Mouse (Mus musculus): ENCODE results near the gene Me1. TPM values are rescaled to one million over a fixed set of nuclear protein-coding genes. Genes with fewer than 3 reads are reported as not detected.

The Me1 gene
- 33.0 and 38.9 TPM in 2 replicates for polyA plus RNA-seq (2012; rRNA removed)

DNA sequence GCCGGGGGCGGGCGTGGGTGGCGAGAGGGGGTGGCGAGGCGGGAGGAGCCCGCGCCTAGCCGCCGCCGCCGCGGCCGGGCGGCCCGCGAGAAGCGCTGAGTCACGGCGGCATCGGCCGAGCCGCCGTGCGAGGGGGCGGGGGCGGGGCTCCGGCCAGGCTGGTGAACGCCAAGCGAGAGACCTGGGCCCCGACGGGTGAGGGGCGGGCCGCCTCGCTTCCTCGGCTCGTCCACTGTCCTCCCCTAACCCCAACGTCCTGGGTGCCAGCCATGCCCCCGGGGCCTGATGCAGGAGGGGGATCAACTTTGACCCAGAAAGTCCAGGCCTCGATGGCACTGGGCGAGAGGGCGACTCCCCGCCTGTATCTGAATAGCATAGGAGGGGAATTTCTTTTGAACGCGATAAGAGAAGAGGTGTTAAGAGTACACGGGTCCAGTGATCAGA is at the start of gene Me1:
Me1 (minus strand) TSS at position 136 of the 444 bp plus-strand sequence.

DNA sequence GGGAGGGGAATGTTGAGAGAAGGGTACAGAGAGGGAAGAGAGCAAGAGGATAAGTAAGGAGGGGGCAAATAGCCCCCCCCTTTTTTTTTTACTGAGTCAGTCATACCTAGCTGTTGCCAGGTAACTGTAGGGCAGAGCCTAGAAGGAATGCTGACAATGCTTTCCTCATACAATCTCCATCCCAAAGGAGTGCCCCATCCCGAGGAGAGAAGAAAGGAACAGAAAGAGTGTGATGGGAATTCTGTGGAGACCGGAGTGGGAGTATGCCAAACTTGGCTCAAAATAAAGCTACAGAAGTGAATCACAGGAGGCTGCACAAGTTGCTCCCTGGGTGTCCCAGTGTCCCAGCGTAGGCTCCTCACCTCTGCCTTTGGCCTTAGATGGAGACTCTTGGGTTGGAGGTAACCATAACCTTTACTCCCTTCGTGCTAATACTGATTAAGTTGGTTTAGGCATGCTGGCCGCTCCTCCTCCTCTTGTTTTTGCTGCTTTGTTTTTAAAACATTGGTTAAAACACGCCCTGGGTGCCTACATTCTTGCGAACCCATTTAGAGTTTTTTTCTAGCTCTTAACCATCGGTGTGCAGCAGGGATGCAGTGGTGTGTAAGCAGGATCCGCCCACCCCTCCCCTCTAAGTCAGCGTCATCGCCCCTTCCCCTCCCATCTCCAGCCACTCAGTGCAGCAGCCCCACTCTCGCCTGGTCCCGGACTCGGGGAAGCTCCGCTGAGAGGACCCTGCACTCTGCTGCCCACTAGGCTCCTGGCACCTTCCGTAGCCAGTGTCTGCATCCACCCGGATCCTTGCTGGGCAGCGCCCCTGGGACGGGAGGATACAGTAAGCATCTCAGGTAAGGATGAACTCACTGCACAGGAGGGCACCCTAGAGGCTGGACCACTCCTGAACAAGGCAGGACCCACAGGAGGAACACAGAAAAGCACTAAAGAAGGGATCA is 47.5 kb upstream of the Me1 start, which contains the start of gene Prss35:
Prss35 (plus strand) TSS at position 691 of the 953 bp plus-strand sequence.

DNA sequence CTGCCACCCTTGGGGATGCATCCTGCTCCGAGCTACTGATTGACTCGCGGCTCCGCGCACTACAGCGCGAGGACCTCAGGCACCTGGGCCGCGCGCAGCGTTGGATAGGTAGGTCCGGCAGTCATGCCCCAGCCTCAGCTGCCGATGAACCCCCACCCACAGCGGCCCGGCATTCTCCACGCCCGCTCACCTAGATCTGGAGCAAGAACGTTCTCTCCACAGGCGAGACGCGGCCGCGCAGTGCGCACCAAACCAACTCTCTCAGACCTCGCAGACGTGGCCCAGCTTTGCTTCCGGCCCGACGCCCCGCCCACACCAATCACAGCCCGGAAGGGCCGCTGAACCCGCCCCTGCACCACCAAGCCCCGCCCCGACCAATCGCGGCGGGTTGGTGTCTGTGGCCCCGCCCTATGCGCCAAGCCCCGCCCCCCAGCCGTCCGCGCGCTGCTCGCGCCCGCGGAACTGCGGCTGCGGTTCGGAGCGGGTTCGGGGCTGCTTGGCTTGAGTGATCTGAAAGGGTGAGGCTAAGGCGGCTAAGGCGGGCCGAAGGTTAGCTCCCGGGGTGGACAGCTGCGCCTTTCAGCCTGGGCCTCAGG is 124.1 kb downstream of the Me1 start, which contains the start of the genes Pgm3 and Rwdd2a:
Pgm3 (minus strand) TSS at position 303 of the 596 bp plus-strand sequence.
Rwdd2a (plus strand) TSS at position 452 of the 596 bp plus-strand sequence.

Other genes starting within 250 kb of the Me1 start
- 3.4 and 4.7 TPM in 2 replicates for gene Ube2cbp, start 231.0 kb downstream of the Me1 start, polyA plus RNA-seq (2012; rRNA removed)
- 47.6 and 49.0 TPM in 2 replicates for gene Dop1a, start 228.8 kb downstream of the Me1 start, polyA plus RNA-seq (2012; rRNA removed)
- 23.6 and 24.5 TPM in 2 replicates for gene Pgm3, start 124.1 kb downstream of the Me1 start, polyA plus RNA-seq (2012; rRNA removed)
- gene Rwdd2a, start 124.0 kb downstream of the Me1 start, polyA plus RNA-seq (2012; rRNA removed) = 17.8 and 20.9 TPM in 2 replicates
- gene Prss35, start 47.7 kb upstream of the Me1 start, polyA plus RNA-seq (2012; rRNA removed) = 4.9 and 5.0 TPM in 2 replicates
- 177 and 178 TPM in 2 replicates for gene Snap91, start 184.7 kb upstream of the Me1 start, polyA plus RNA-seq (2012; rRNA removed)

Data from central nervous system, embryonic 18 days (tissue).